Mouse (Mus musculus): ENCODE measurements around the gene Dock4. TPM values are rescaled to one million over a fixed set of nuclear protein-coding genes. Genes with fewer than 3 reads are reported as not detected.

Gene Dock4
- polyA plus RNA-seq, 1 experiment from 2014 or later = 4.2 TPM

GRCm38 (mm10) chr12:40679713-40680112 is 234.0 kb downstream of the Dock4 start:
- WGBS = 74% methylated on average over 4 of the region's 4 CpGs
- no peak overlapping the region for H3K4me2 ChIP-seq (ENCODE audit: low read depth, low read length)
- no peaks in the 10 kb centered on the region for H3K9me3 ChIP-seq (ENCODE audit: control insufficient read depth, low read length)
- H3K36me3 ChIP-seq (ENCODE audit: control insufficient read depth, insufficient read depth, low read length) = no peaks in the 10 kb centered on the region
- no peak overlapping the region for H3K27ac ChIP-seq (ENCODE audit: low read length)
- H3K9ac ChIP-seq (ENCODE audit: low read depth, low read length) = no peak overlapping the region
- H3K27me3 ChIP-seq (replicated peaks; ENCODE audit: control insufficient read depth, insufficient read depth, low read length) = no peaks in the 10 kb centered on the region
- H3K4me1 ChIP-seq (ENCODE audit: control insufficient read depth, insufficient read depth, low read length) = no peaks in the 10 kb centered on the region
- no peak for ATAC-seq
- H3K4me3 ChIP-seq (ENCODE audit: low read length) = no peak overlapping the region

GRCm38 (mm10) chr12:40680551-40680950 is 234.8 kb downstream of the Dock4 start:
- no peaks in the 10 kb centered on the region for H3K4me1 ChIP-seq (ENCODE audit: control insufficient read depth, insufficient read depth, low read length)
- H3K27ac ChIP-seq (ENCODE audit: low read length) = no peak overlapping the region
- H3K4me2 ChIP-seq (ENCODE audit: low read depth, low read length) = no peak overlapping the region
- 95% methylated on average over 1 of the region's 1 CpGs for WGBS
- no peak overlapping the region for H3K4me3 ChIP-seq (ENCODE audit: low read length)
- H3K9ac ChIP-seq (ENCODE audit: low read depth, low read length) = no peak overlapping the region
- no peaks in the 10 kb centered on the region for H3K9me3 ChIP-seq (ENCODE audit: control insufficient read depth, low read length)
- no peaks in the 10 kb centered on the region for H3K27me3 ChIP-seq (replicated peaks; ENCODE audit: control insufficient read depth, insufficient read depth, low read length)
- ATAC-seq = peak; percentile 23; the same call in 1 of the 2 replicates
- H3K36me3 ChIP-seq (ENCODE audit: control insufficient read depth, insufficient read depth, low read length) = no peaks in the 10 kb centered on the region

- 85% methylated on average over 4 of the region's 4 CpGs for WGBS
- ATAC-seq = peak; percentile 53; the same call in 1 of the 2 replicates
Observed at GRCm38 (mm10) chr12:40691444-40691843, 245.7 kb downstream of the Dock4 start.

GRCm38 (mm10) chr12:40694082-40694721 is 248.4 kb downstream of the Dock4 start:
- Histone ChIP-seq H3K4me3 (ENCODE audit: low read length) (no peak overlapping the region), H3K4me2 (ENCODE audit: low read depth, low read length) (no peak overlapping the region), H3K27ac (ENCODE audit: low read length) (peak overlapping the region; percentile 47), H3K9ac (ENCODE audit: low read depth, low read length) (no peak overlapping the region), H3K27me3 (replicated peaks; ENCODE audit: control insufficient read depth, insufficient read depth, low read length) (no peaks in the 10 kb centered on the region), H3K4me1 (ENCODE audit: control insufficient read depth, insufficient read depth, low read length) (no peaks in the 10 kb centered on the region), H3K36me3 (ENCODE audit: control insufficient read depth, insufficient read depth, low read length) (no peaks in the 10 kb centered on the region), H3K9me3 (ENCODE audit: control insufficient read depth, low read length) (no peaks in the 10 kb centered on the region)
- peak; percentile 59 for ATAC-seq
- 32% methylated on average over 2 of the region's 2 CpGs for WGBS

More at GRCm38 (mm10) chr12:40691444-40691843, 245.7 kb downstream of the Dock4 start:
- no peaks in the 10 kb centered on the region for H3K4me1 ChIP-seq (ENCODE audit: control insufficient read depth, insufficient read depth, low read length)
- H3K4me3 ChIP-seq (ENCODE audit: low read length) = no peak overlapping the region
- no peaks in the 10 kb centered on the region for H3K36me3 ChIP-seq (ENCODE audit: control insufficient read depth, insufficient read depth, low read length)
- no peak overlapping the region for H3K9ac ChIP-seq (ENCODE audit: low read depth, low read length)
- H3K9me3 ChIP-seq (ENCODE audit: control insufficient read depth, low read length) = no peaks in the 10 kb centered on the region
- no peaks in the 10 kb centered on the region for H3K27me3 ChIP-seq (replicated peaks; ENCODE audit: control insufficient read depth, insufficient read depth, low read length)
- no peak overlapping the region for H3K4me2 ChIP-seq (ENCODE audit: low read depth, low read length)
- no peak overlapping the region for H3K27ac ChIP-seq (ENCODE audit: low read length)

- Histone ChIP-seq H3K9ac (ENCODE audit: low read depth, low read length) (no peak overlapping the region), H3K36me3 (ENCODE audit: control insufficient read depth, insufficient read depth, low read length) (no peaks in the 10 kb centered on the region), H3K27me3 (replicated peaks; ENCODE audit: control insufficient read depth, insufficient read depth, low read length) (no peaks in the 10 kb centered on the region), H3K4me2 (ENCODE audit: low read depth, low read length) (no peak overlapping the region), H3K4me3 (ENCODE audit: low read length) (no peak overlapping the region), H3K4me1 (ENCODE audit: control insufficient read depth, insufficient read depth, low read length) (no peaks in the 10 kb centered on the region), H3K27ac (ENCODE audit: low read length) (no peak overlapping the region), H3K9me3 (ENCODE audit: control insufficient read depth, low read length) (no peaks in the 10 kb centered on the region)
- ATAC-seq = no peak
- WGBS = 91% methylated on average over 4 of the region's 4 CpGs
Observed at GRCm38 (mm10) chr12:40698330-40698729, 252.6 kb downstream of the Dock4 start.

- Histone ChIP-seq H3K4me2 (ENCODE audit: low read depth, low read length) (no peak overlapping the region), H3K27me3 (replicated peaks; ENCODE audit: control insufficient read depth, insufficient read depth, low read length) (no peaks in the 10 kb centered on the region), H3K9ac (ENCODE audit: low read depth, low read length) (no peak overlapping the region), H3K4me3 (ENCODE audit: low read length) (no peak overlapping the region), H3K36me3 (ENCODE audit: control insufficient read depth, insufficient read depth, low read length) (no peaks in the 10 kb centered on the region), H3K27ac (ENCODE audit: low read length) (no peak overlapping the region), H3K4me1 (ENCODE audit: control insufficient read depth, insufficient read depth, low read length) (no peaks in the 10 kb centered on the region), H3K9me3 (ENCODE audit: control insufficient read depth, low read length) (no peaks in the 10 kb centered on the region)
- ATAC-seq = no peak
- 70% methylated on average over 5 of the region's 5 CpGs for WGBS
Observed at GRCm38 (mm10) chr12:40702233-40702792, 256.6 kb downstream of the Dock4 start.

- no peak for ATAC-seq
- WGBS = 65% methylated on average over 5 of the region's 5 CpGs
Observed at GRCm38 (mm10) chr12:40704296-40704695, 258.5 kb downstream of the Dock4 start.

GRCm38 (mm10) chr12:40707108-40707507 is 261.4 kb downstream of the Dock4 start:
- WGBS = 76% methylated on average over 1 of the region's 1 CpGs
- Histone ChIP-seq H3K36me3 (ENCODE audit: control insufficient read depth, insufficient read depth, low read length) (no peaks in the 10 kb centered on the region), H3K4me2 (ENCODE audit: low read depth, low read length) (no peak overlapping the region), H3K9me3 (ENCODE audit: control insufficient read depth, low read length) (no peaks in the 10 kb centered on the region), H3K4me3 (ENCODE audit: low read length) (no peak overlapping the region), H3K27me3 (replicated peaks; ENCODE audit: control insufficient read depth, insufficient read depth, low read length) (no peaks in the 10 kb centered on the region), H3K9ac (ENCODE audit: low read depth, low read length) (no peak overlapping the region), H3K4me1 (ENCODE audit: control insufficient read depth, insufficient read depth, low read length) (no peaks in the 10 kb centered on the region), H3K27ac (ENCODE audit: low read length) (no peak overlapping the region)
- peak; percentile 44; the same call in 1 of the 2 replicates for ATAC-seq

More at GRCm38 (mm10) chr12:40704296-40704695, 258.5 kb downstream of the Dock4 start:
- Histone ChIP-seq H3K9me3 (ENCODE audit: control insufficient read depth, low read length) (no peaks in the 10 kb centered on the region), H3K36me3 (ENCODE audit: control insufficient read depth, insufficient read depth, low read length) (no peaks in the 10 kb centered on the region), H3K4me1 (ENCODE audit: control insufficient read depth, insufficient read depth, low read length) (no peaks in the 10 kb centered on the region), H3K4me3 (ENCODE audit: low read length) (no peak overlapping the region), H3K27ac (ENCODE audit: low read length) (no peak overlapping the region), H3K9ac (ENCODE audit: low read depth, low read length) (no peak overlapping the region), H3K27me3 (replicated peaks; ENCODE audit: control insufficient read depth, insufficient read depth, low read length) (no peaks in the 10 kb centered on the region), H3K4me2 (ENCODE audit: low read depth, low read length) (no peak overlapping the region)

GRCm38 (mm10) chr12:40709094-40709493 is 263.3 kb downstream of the Dock4 start:
- Histone ChIP-seq H3K27ac (ENCODE audit: low read length) (no peak overlapping the region), H3K4me3 (ENCODE audit: low read length) (no peak overlapping the region), H3K4me2 (ENCODE audit: low read depth, low read length) (no peak overlapping the region), H3K36me3 (ENCODE audit: control insufficient read depth, insufficient read depth, low read length) (no peaks in the 10 kb centered on the region), H3K9ac (ENCODE audit: low read depth, low read length) (no peak overlapping the region), H3K9me3 (ENCODE audit: control insufficient read depth, low read length) (no peaks in the 10 kb centered on the region), H3K4me1 (ENCODE audit: control insufficient read depth, insufficient read depth, low read length) (no peaks in the 10 kb centered on the region), H3K27me3 (replicated peaks; ENCODE audit: control insufficient read depth, insufficient read depth, low read length) (no peaks in the 10 kb centered on the region)
- no peak for ATAC-seq
- WGBS = 72% methylated on average over 2 of the region's 2 CpGs

All from intestine, embryonic 16.5 days (tissue).